Mouse (Mus musculus): Measurements from ENCODE around the gene Sirt3.

DNA sequence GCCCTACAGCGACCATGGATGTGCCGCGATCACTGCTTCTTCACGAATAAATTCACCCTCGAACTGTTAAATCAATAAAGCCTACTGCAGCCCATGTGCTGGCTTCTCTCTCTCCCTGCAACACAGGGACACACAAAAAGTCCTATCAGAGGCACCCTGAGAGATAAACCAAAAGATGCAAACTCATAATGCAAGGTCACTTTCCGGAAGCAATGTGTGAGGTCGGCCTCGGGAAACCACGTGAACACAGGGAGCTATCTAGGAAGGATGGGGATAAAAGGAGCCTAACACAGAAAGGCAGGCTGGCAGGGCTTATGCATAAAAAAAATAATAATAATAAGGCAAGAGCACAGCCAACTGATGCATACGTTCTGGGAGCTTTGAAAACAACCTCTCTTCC is 35.4 kb downstream of the Sirt3 start:
- no peak for TF ChIP-seq CTCF (IDR thresholded peaks at IDR 0.05; ENCODE audit: borderline replicate concordance, insufficient read depth, low read depth, low read length)
- TF ChIP-seq POLR2A (IDR thresholded peaks at IDR 0.05; ENCODE audit: borderline replicate concordance, insufficient read depth, low read length) = no peak

Data from cerebellum, adult 2 months (tissue).